Mouse (Mus musculus) c-Kit-positive CD71-negative TER-119-negative erythroid progenitor cells, embryonic 14.5 days (primary cell): Measurements from ENCODE around the gene Tnfrsf13b.
A peak's percentile ranks its signal among the peaks of the same experiment; 100 is the strongest.
"Not testable (repeated sequence)": the region's sequence is repeated elsewhere in the genome, so short reads cannot be mapped to it uniquely, and the experiment has no call there.

Source experiments
- DNase-seq: peaks from one replicate; pipeline ENCODE4 v3.0.0-alpha.2; 2013; ENCODE audit warnings: low read depth

Tnfrsf13b gene

GRCm38 (mm10) chr11:61173477-61173876 is 46.9 kb downstream of the Tnfrsf13b start:
- not testable (repeated sequence) for DNase-seq

GRCm38 (mm10) chr11:61174291-61174820 is 47.8 kb downstream of the Tnfrsf13b start:
- peak; percentile 29 for DNase-seq

GRCm38 (mm10) chr11:61174821-61175658 is 48.5 kb downstream of the Tnfrsf13b start, which contains the start of gene Usp22:
Gene Usp22, minus strand, starts transcription at chr11:61175055.
- DNase-seq, result peak; percentile 99

GRCm38 (mm10) chr11:61175778-61176177 is 49.2 kb downstream of the Tnfrsf13b start:
- DNase-seq, result no peak

- peak; percentile 32 for DNase-seq
Measured at GRCm38 (mm10) chr11:61176321-61176720, 49.8 kb downstream of the Tnfrsf13b start.

- no peak for DNase-seq
Measured at GRCm38 (mm10) chr11:61180361-61180760, 53.8 kb downstream of the Tnfrsf13b start.

GRCm38 (mm10) chr11:61181624-61182023 is 55.1 kb downstream of the Tnfrsf13b start:
- no peak for DNase-seq

- no peak for DNase-seq
Measured at GRCm38 (mm10) chr11:61183820-61184219, 57.3 kb downstream of the Tnfrsf13b start.

GRCm38 (mm10) chr11:61190776-61191175 is 64.2 kb downstream of the Tnfrsf13b start:
- no peak for DNase-seq

GRCm38 (mm10) chr11:61192123-61192522 is 65.6 kb downstream of the Tnfrsf13b start:
- DNase-seq, result not testable (repeated sequence)

- no peak for DNase-seq
Measured at GRCm38 (mm10) chr11:61192779-61193178, 66.2 kb downstream of the Tnfrsf13b start.

- peak; percentile 65 for DNase-seq
Measured at GRCm38 (mm10) chr11:61193392-61193791, 66.8 kb downstream of the Tnfrsf13b start.

- no peak for DNase-seq
Measured at GRCm38 (mm10) chr11:61196616-61197353, 70.2 kb downstream of the Tnfrsf13b start.

GRCm38 (mm10) chr11:61197935-61198334 is 71.4 kb downstream of the Tnfrsf13b start:
- no peak for DNase-seq
